Mouse (Mus musculus) testis, adult 2 months (tissue): ENCODE measurements around the gene Tceal5.

ENCODE experiments used
- CTCF ChIP-seq: fragments of 200-500 bp; IDR thresholded peaks from 2 replicates; pipeline ENCODE4 v1.5.1; 2012; ENCODE audit warnings: low read depth, mild to moderate bottlenecking, inconsistent platforms, low read length, moderate library complexity; ENCODE audit not compliant: control insufficient read depth, insufficient read depth, insufficient replicate concordance
- POLR2A ChIP-seq: fragments of 200-500 bp; IDR thresholded peaks from 2 replicates; pipeline ENCODE4 v1.6.1; 2012; ENCODE audit warnings: low read depth, mild to moderate bottlenecking, inconsistent platforms, low read length, moderate library complexity; ENCODE audit not compliant: control insufficient read depth

DNA sequence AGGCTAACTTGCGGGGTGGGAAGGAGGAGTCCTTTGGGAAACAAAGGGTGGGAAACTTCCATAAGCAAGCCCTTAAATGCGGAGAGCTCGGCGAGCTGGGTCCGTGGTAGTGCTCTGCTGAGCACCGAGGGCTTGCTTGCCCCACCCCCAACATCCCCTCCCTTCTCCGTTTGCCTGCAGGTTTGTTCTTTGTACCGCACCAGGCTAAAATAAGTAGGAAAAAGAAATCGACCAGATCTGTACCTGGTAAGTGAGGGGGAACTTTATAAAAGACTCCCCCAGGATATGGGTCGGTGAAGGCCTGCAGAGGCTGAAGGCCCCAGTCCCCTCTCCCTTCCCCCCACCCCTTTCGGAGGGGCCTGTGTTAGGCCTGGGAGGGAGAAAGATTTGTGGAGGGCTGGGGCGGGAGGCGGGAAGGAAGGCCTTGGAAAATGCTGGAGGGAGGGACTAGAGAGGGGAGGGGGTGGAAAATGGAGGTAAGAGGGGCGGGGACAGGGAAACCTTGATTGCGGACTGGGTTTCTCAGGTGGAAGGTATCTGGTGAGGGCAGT lies 41.9 kb upstream of the Tceal5 start:
- TF ChIP-seq POLR2A (no peak), CTCF (no peak)
